Mouse (Mus musculus) forebrain, embryonic 14.5 days (tissue): ENCODE results near the gene Zfp275. TPM values are rescaled to one million over a fixed set of nuclear protein-coding genes. Genes with fewer than 3 reads are reported as not detected.
"Not testable (repeated sequence)": the region's sequence is repeated elsewhere in the genome, so short reads cannot be mapped to it uniquely, and the experiment has no call there.

ENCODE experiments used
- ATAC-seq: fragments of 200-750 bp; cut with Nextera tagmentation; 2 replicates; pipeline ENCODE4 v1.8.0; 2017; ENCODE audit warnings: mild to moderate bottlenecking, moderate library complexity
- DNase-seq: peaks from one replicate; pipeline ENCODE4 v3.0.0-alpha.2; 2015; ENCODE audit warnings: low spot score
- H3K27ac ChIP-seq: fragments of 300-500 bp; sonication (generic); 2 replicates; pipeline ENCODE4 v1.5.1; 2014; ENCODE audit warnings: low read depth, mild to moderate bottlenecking, control low read depth, low read length, moderate library complexity
- H3K27me3 ChIP-seq: fragments of 300-500 bp; sonication (generic); replicated peaks from 2 replicates; pipeline ENCODE4 v1.6.1; 2014; ENCODE audit warnings: low read length, control low read depth, mixed read lengths; ENCODE audit not compliant: control insufficient read depth, insufficient read depth
- H3K36me3 ChIP-seq: fragments of 300-500 bp; sonication (generic); 2 replicates; pipeline ENCODE4 v1.6.1; 2014; ENCODE audit warnings: low read length, control low read depth; ENCODE audit not compliant: control insufficient read depth, insufficient read depth
- H3K4me1 ChIP-seq: fragments of 300-500 bp; sonication (generic); 2 replicates; pipeline ENCODE4 v1.6.1; 2014; ENCODE audit warnings: antibody characterized with exemption, low read length, control low read depth; ENCODE audit not compliant: control insufficient read depth, insufficient read depth
- H3K4me2 ChIP-seq: fragments of 300-500 bp; sonication (generic); 2 replicates; pipeline ENCODE4 v1.6.1; 2014; ENCODE audit warnings: mild to moderate bottlenecking, control low read depth, low read length
- H3K4me3 ChIP-seq: fragments of 300-500 bp; sonication (generic); 2 replicates; pipeline ENCODE4 v1.5.1; 2014; ENCODE audit warnings: low read depth, low read length, control low read depth
- H3K9ac ChIP-seq: fragments of 300-500 bp; sonication (generic); 2 replicates; pipeline ENCODE4 v1.6.1; 2014; ENCODE audit warnings: mild to moderate bottlenecking, low read length, control low read depth, moderate library complexity
- H3K9me3 ChIP-seq: fragments of 300-500 bp; sonication (generic); replicated peaks from 2 replicates; pipeline ENCODE4 v1.6.1; 2016; ENCODE audit warnings: low read length, control low read depth, mixed read lengths; ENCODE audit not compliant: control insufficient read depth
- WGBS: fragments of 180-500 bp; shearing (Covaris S2); extraction: QIAGEN DNeasy Blood & Tissue Kit; methylation state at CpG from one replicate; pipeline ENCODE4 v1.1.7; 2014; 5-methylcytosine and 5-hydroxymethylcytosine counted together
- polyA plus RNA-seq: library from polyadenylated mRNA; unstranded; fragments of >200 nt; fragmentation: Nextera tagmentation; extraction: Ambion mirVana; gene quantifications from 2 replicates; pipeline ENCODE4 v1.2.1, GENCODE M21; 2014

The Zfp275 gene
- 14.4 and 15.2 TPM in 2 replicates for polyA plus RNA-seq

DNA sequence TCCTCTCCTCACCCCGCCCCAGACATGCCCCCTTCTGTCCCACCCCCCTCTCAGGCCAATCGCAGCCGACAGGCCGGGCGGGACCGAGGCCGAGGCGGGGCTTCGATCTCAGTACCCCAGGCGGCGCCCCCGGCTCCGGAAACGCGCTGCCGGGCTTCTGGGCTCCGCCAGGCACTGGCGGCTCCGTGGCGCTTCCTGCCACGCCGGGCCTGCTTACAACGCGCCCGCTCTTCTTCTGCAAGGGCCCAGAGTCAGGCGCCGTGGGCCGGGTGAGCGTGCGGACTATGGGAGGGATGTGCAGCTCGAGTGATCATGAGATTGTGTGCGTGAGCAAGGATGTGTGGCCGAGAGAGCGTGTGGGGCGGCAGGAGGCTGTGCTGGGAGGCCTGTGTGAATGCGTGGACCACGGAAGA lies at the start of gene Zfp275:
TSS of gene Zfp275 (plus strand) at position 139 of the 413 bp plus-strand sequence.
- H3K9me3 ChIP-seq, result no peaks in the 10 kb centered on the region
- peak; percentile 96 for ATAC-seq
- DNase-seq, result peak; percentile 76

DNA sequence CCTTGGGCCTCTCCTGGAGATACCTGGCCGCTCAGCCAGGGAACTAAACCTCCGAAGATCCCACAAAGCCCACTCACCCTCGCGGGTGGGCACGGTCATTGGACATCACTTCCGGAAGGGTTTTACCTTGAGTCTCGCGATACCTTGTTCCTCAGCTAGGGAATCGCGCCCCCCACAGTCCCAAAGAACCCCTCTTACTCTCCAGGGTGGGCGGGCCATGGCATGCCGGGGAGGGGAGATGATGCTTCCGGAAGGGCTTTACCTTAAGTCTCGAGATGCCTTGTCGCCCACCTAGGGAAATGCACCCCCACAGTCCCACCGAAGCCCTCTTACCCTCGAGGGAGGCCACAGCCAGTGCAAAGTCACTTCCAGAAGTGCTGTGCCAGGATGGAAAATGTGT lies 49.5 kb upstream of the Zfp275 start, which contains the start of the genes Xlr5a and Xlr5c:
TSS of gene Xlr5a (minus strand) at position 101 of the 400 bp plus-strand sequence.
TSS of gene Xlr5c (minus strand) at position 101 of the 400 bp plus-strand sequence.
- WGBS, result 91% methylated on average over 12 of the region's 17 CpGs
- not testable (repeated sequence) for H3K27me3 ChIP-seq, H3K4me3 ChIP-seq, DNase-seq, H3K4me2 ChIP-seq, ATAC-seq, H3K36me3 ChIP-seq, H3K9me3 ChIP-seq, H3K27ac ChIP-seq, H3K9ac ChIP-seq, H3K4me1 ChIP-seq

More for the DNA sequence above, at the start of gene Zfp275:
- H3K4me3 ChIP-seq, result peak within 1 kb of the TSS; percentile 50
- no peaks in the 10 kb centered on the region; the same call in 1 of the 2 replicates for H3K4me1 ChIP-seq
- peak within 1 kb of the TSS; percentile 76 for H3K9ac ChIP-seq
- 34% methylated on average over 37 of the region's 37 CpGs for WGBS
- no peaks in the 10 kb centered on the region for H3K36me3 ChIP-seq
- peak within 1 kb of the TSS; percentile 56 for H3K4me2 ChIP-seq
- no peaks in the 10 kb centered on the region for H3K27me3 ChIP-seq
- peak within 1 kb of the TSS; percentile 44; the same call in 1 of the 2 replicates for H3K27ac ChIP-seq

- not testable (repeated sequence) for H3K4me1 ChIP-seq, H3K9ac ChIP-seq, DNase-seq, H3K4me2 ChIP-seq, H3K9me3 ChIP-seq, H3K27me3 ChIP-seq, H3K4me3 ChIP-seq, H3K36me3 ChIP-seq, ATAC-seq, H3K27ac ChIP-seq
- 89% methylated on average over 5 of the region's 10 CpGs for WGBS
Observed at GRCm38 (mm10) chrX:73295745-73296144, 46.7 kb upstream of the Zfp275 start.

DNA sequence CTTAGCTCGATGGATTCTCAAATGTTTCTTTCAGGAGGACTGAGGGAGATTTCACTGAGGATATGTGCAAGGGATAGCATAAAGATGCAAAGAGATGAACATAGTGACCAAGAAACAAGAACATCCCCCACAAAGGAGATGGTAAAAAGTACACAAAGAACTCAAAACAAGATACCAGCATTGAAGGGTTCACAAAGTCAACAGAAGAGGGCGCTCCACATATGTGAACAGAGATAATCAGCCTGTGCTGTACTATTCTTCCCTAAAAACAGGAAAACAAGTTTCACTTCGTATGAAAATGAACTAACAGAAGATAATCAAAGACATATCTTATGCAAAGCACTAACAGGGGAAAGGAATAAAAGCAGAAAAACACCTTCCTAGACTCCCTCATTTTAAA lies 29.9 kb upstream of the Zfp275 start:
- H3K9ac ChIP-seq, result no peak overlapping the region
- H3K27me3 ChIP-seq, result no peaks in the 10 kb centered on the region
- H3K9me3 ChIP-seq, result no peaks in the 10 kb centered on the region
- no peaks in the 10 kb centered on the region for H3K4me1 ChIP-seq
- DNase-seq, result peak; percentile 54
- no peak for ATAC-seq
- H3K4me3 ChIP-seq, result no peak overlapping the region
- no peaks in the 10 kb centered on the region for H3K36me3 ChIP-seq
- no peak overlapping the region for H3K4me2 ChIP-seq
- no peak overlapping the region for H3K27ac ChIP-seq
- 42% methylated on average over 3 of the region's 3 CpGs for WGBS

DNA sequence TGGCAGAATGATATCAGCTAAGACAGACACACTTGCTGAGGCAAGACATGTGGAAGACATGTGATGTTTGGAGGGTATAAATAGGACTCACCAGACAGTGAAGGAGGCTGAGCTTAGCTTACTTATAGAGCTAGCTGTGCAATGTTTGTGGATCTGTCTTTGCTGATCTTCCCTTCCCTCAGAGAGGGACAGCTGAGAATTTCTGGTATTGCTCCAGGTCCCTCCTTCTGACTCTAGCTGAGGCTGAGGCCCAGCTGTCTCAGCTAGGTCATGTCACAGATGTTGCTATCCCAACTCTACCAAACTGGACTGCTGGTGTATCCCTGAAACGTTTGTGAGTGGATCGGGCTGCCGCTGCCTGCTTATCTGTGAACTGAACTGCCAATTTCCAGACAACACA lies 21.4 kb upstream of the Zfp275 start:
- Histone ChIP-seq H3K9me3 (no peaks in the 10 kb centered on the region), H3K27ac (no peak overlapping the region), H3K9ac (no peak overlapping the region), H3K27me3 (no peaks in the 10 kb centered on the region), H3K4me1 (no peaks in the 10 kb centered on the region), H3K4me2 (no peak overlapping the region), H3K4me3 (no peak overlapping the region), H3K36me3 (no peaks in the 10 kb centered on the region)
- no peak for ATAC-seq
- no peak for DNase-seq
- 75% methylated on average over 3 of the region's 3 CpGs for WGBS

DNA sequence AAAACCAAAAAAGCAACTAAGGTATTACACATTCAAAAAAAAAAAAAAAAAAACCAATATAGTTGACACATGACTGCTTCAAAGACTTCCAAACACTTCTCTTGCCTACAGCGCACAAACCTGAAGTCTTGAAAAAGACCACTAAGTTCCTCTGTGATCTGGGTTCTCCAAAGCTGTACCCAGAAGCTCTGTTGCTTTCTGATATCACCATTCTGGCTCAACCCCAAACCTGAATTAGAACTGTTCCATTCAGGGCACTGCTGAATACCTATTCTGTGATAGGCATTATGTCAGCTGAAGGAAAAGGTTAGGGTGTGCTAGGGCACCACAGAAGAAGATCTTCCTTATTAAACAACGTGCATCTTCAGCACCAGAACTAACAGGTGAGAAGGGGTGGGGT lies 15.2 kb upstream of the Zfp275 start:
- 83% methylated on average over 2 of the region's 2 CpGs for WGBS

DNA sequence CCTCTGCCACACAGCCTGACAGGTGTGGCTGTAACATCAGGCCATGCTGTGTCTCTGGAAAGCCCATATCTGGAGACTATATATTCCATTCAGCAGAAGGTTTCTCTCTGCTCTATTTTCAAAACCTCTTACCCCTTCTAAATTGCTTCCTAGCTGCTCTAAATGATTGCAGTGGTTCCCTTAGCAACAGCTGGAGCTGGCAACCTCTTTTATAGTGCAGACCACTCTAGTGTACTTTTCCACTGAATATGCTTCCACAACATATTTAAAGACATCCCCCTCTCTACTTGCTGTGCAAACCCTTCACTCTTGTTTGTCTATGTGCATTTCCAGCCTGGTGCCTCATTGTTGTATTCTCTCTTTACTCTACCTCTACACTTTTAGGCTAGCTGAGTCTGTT lies 8.9 kb upstream of the Zfp275 start:
- DNase-seq, result no peak
- Histone ChIP-seq H3K4me1 (no peaks in the 10 kb centered on the region), H3K4me2 (no peak overlapping the region), H3K4me3 (no peak overlapping the region), H3K9ac (no peak overlapping the region), H3K27ac (no peak overlapping the region), H3K9me3 (no peaks in the 10 kb centered on the region), H3K36me3 (no peaks in the 10 kb centered on the region), H3K27me3 (no peaks in the 10 kb centered on the region)
- ATAC-seq, result no peak

More for the DNA sequence above, 15.2 kb upstream of the Zfp275 start:
- Histone ChIP-seq H3K4me3 (no peak overlapping the region), H3K9me3 (no peaks in the 10 kb centered on the region), H3K9ac (no peak overlapping the region), H3K4me1 (no peaks in the 10 kb centered on the region), H3K4me2 (no peak overlapping the region), H3K36me3 (no peaks in the 10 kb centered on the region), H3K27me3 (no peaks in the 10 kb centered on the region), H3K27ac (no peak overlapping the region)
- no peak for ATAC-seq
- no peak for DNase-seq

DNA sequence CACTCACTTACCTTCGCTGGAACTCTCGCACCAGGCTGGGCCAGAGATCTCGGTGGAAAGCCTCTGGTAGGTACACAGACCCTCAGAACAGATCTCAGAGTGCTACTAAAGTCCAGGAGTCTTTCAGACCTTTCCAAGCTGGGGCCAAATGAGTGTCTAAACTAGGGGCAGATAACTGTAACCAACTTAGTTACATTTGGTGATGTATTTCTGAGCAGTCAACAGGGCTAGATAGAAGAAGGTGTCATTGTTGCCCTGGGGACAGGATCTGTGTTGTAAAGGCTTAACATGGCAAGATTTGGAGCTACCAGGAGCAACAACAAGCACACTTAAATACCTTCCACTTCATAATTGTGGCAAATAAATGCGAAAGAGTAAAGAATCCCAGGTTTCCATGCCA lies 5.7 kb upstream of the Zfp275 start, which contains the start of gene Gm45015:
TSS of gene Gm45015 (minus strand) at position 101 of the 400 bp plus-strand sequence.
- no peaks in the 10 kb centered on the region for H3K27me3 ChIP-seq
- H3K4me3 ChIP-seq, result no peak within 1 kb of the TSS
- H3K4me2 ChIP-seq, result no peak within 1 kb of the TSS
- no peak within 1 kb of the TSS for H3K27ac ChIP-seq
- H3K4me1 ChIP-seq, result no peaks in the 10 kb centered on the region
- no peak within 1 kb of the TSS for H3K9ac ChIP-seq
- no peaks in the 10 kb centered on the region for H3K9me3 ChIP-seq
- DNase-seq, result no peak
- 90% methylated on average over 4 of the region's 4 CpGs for WGBS
- no peaks in the 10 kb centered on the region for H3K36me3 ChIP-seq
- ATAC-seq, result no peak

DNA sequence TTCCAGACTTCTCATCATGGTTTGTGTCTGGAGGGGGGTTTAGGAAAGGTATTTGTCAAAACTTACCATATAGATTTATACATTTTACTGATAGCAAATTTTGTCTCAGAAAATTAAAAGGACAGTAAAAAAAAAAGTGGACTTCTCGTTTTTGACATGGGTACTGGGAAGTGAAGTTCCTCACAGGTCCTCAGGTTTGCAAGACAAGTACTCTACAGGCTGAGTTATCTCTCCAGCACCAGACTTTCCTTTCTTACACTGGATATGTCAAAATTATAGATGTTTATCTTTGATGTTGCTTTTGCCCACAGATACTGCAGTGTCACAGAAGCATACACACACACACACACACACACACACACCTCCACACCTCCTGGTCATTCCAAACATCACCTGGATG lies 948 bp upstream of the Zfp275 start:
- H3K4me1 ChIP-seq, result no peaks in the 10 kb centered on the region; the same call in 1 of the 2 replicates
- no peak for ATAC-seq
- no peaks in the 10 kb centered on the region for H3K9me3 ChIP-seq
- no peak overlapping the region for H3K9ac ChIP-seq
- no peaks in the 10 kb centered on the region for H3K36me3 ChIP-seq
- no peak overlapping the region for H3K27ac ChIP-seq
- DNase-seq, result no peak
- no peak overlapping the region for H3K4me3 ChIP-seq
- no peak overlapping the region for H3K4me2 ChIP-seq
- WGBS, result 55% methylated on average over 1 of the region's 1 CpGs
- H3K27me3 ChIP-seq, result no peaks in the 10 kb centered on the region
